ENCODE assay signal across 21 mouse cellular contexts in genomic region chr5:57828437-57828836, GRCm38 (mm10).
DNase-seq lines count a peak whose midpoint lies in the region; ATAC-seq and TF ChIP-seq lines count a peak whose summit lies in the region.
"Had no signal": no experiment of that assay in that cellular context is flagged by ENCODE, and none has a peak within 500 bp of the region (broad histone marks: within the 10 kb centered on the region; RNA-seq: fewer than 3 reads in every experiment).

No protein-coding gene starts in this region.

- TF ChIP-seq EP300 in liver, postnatal 0 days (IDR thresholded peaks at IDR 0.05; ENCODE audit: low read depth): no peak

- no peak overlapping the region for H3K9ac ChIP-seq in liver, embryonic 15.5 days
- no peak overlapping the region for H3K9ac ChIP-seq in liver, embryonic 11.5 days (ENCODE audit: low read depth, low read length)
- no peak overlapping the region for H3K9ac ChIP-seq in liver, embryonic 16.5 days (ENCODE audit: low read depth, low read length)
- H3K9ac ChIP-seq in liver, postnatal 0 days (replicated peaks): no peak overlapping the region
- no peak overlapping the region for H3K9ac ChIP-seq in liver, embryonic 12.5 days

- no peak overlapping the region for H3K27ac ChIP-seq in liver, embryonic 15.5 days (replicated peaks)
- no peak overlapping the region for H3K27ac ChIP-seq in liver, embryonic 11.5 days (ENCODE audit: low read depth, low read length)
- no peak overlapping the region for H3K27ac ChIP-seq in liver, embryonic 16.5 days (ENCODE audit: low read length)
- no peak overlapping the region for H3K27ac ChIP-seq in liver, postnatal 0 days (ENCODE audit: low read depth)
- H3K27ac ChIP-seq in liver, embryonic 12.5 days: no peak overlapping the region

- no peak overlapping the region for H3K4me3 ChIP-seq in liver, embryonic 15.5 days (replicated peaks)
- H3K4me3 ChIP-seq in liver, embryonic 11.5 days (ENCODE audit: low read depth, low read length): no peak overlapping the region
- no peak overlapping the region for H3K4me3 ChIP-seq in liver, embryonic 16.5 days (ENCODE audit: low read depth, low read length)
- no peak overlapping the region for H3K4me3 ChIP-seq in liver, postnatal 0 days (ENCODE audit: low read depth, low read length)
- H3K4me3 ChIP-seq in liver, embryonic 12.5 days: no peak overlapping the region

- no peaks in the 10 kb centered on the region for H3K4me1 ChIP-seq in liver, embryonic 15.5 days (replicated peaks)
- H3K4me1 ChIP-seq in liver, embryonic 11.5 days (replicated peaks; ENCODE audit: control insufficient read depth, insufficient read depth, low read length): no peaks in the 10 kb centered on the region
- H3K4me1 ChIP-seq in liver, embryonic 16.5 days (ENCODE audit: control insufficient read depth, low read depth, low read length): no peaks in the 10 kb centered on the region
- peaks cover 3% of the 10 kb centered on the region; the same call in 1 of the 2 replicates for H3K4me1 ChIP-seq in liver, postnatal 0 days (ENCODE audit: insufficient read depth)
- H3K4me1 ChIP-seq in liver, embryonic 12.5 days: no peaks in the 10 kb centered on the region

- 0 out of 2 replicates have a peak, but pooled peaks have one; percentile 31 for ATAC-seq in liver, embryonic 15.5 days (ENCODE audit: insufficient read depth)
- no peak for ATAC-seq in liver, embryonic 11.5 days (replicated peaks; ENCODE audit: low FRiP score)
- peak; percentile 71 for ATAC-seq in liver, embryonic 16.5 days (ENCODE audit: low read depth)
- ATAC-seq in liver, postnatal 0 days: peak; percentile 55; the same call in 1 of the 2 replicates
- no peak for ATAC-seq in liver, embryonic 12.5 days
- ATAC-seq: activated CD4-positive, CD25-positive, alpha-beta regulatory T cell, adult 4 months; CD4-positive, CD25-positive, alpha-beta regulatory T cell, adult 4 months; Patski had no signal

- no peaks in the 10 kb centered on the region for H3K9me3 ChIP-seq in liver, embryonic 15.5 days (replicated peaks)
- H3K9me3 ChIP-seq in liver, embryonic 11.5 days (ENCODE audit: control insufficient read depth, low read length): no peaks in the 10 kb centered on the region
- H3K9me3 ChIP-seq in liver, embryonic 16.5 days (replicated peaks; ENCODE audit: control insufficient read depth, low read length): no peaks in the 10 kb centered on the region
- H3K9me3 ChIP-seq in liver, postnatal 0 days (ENCODE audit: low read length): no peaks in the 10 kb centered on the region
- H3K9me3 ChIP-seq in liver, embryonic 12.5 days (replicated peaks): no peaks in the 10 kb centered on the region
- H3K9me3 ChIP-seq: G1E had no signal

- WGBS in liver, embryonic 15.5 days (ENCODE audit: insufficient replicate concordance): 59% methylated on average over 3 of the region's 3 CpGs
- 75% methylated on average over 3 of the region's 3 CpGs for WGBS in liver, embryonic 11.5 days
- WGBS in liver, embryonic 16.5 days (ENCODE audit: insufficient replicate concordance): 58% methylated on average over 3 of the region's 3 CpGs
- WGBS in liver, postnatal 0 days (ENCODE audit: insufficient replicate concordance): 57% methylated on average over 3 of the region's 3 CpGs
- 71% methylated on average over 3 of the region's 3 CpGs for whole genome bisulfite sequencing in liver, embryonic 12.5 days (ENCODE audit: insufficient replicate concordance)

- H3K4me2 ChIP-seq in liver, embryonic 15.5 days: no peak overlapping the region
- H3K4me2 ChIP-seq in liver, embryonic 11.5 days: no peak overlapping the region
- no peak overlapping the region for H3K4me2 ChIP-seq in liver, embryonic 16.5 days (ENCODE audit: low read depth, low read length)
- no peak overlapping the region for H3K4me2 ChIP-seq in liver, postnatal 0 days (ENCODE audit: low read depth, low read length)
- H3K4me2 ChIP-seq in liver, embryonic 12.5 days: no peak overlapping the region

- no peak for TF ChIP-seq CTCF in liver, postnatal 0 days (IDR thresholded peaks at IDR 0.05; ENCODE audit: low read depth)

- DNase-seq in liver, embryonic 11.5 days (ENCODE audit: low spot score): no peak
- no peak for DNase-seq in liver
- DNase-seq in liver, postnatal 0 days: no peak
- DNase-seq: adrenal gland, adult 2 months; adrenal gland, adult 8-10 months; adrenal gland, postnatal 10 days; adrenal gland, postnatal 14 days; adrenal gland, postnatal 25 days; adrenal gland, postnatal 36 days; B cell, adult 2 months; cerebellum, adult 11 months; cerebellum, adult 11-12 months; cerebellum, adult 18-20 months had no signal

- H3K36me3 ChIP-seq in liver, embryonic 15.5 days (replicated peaks): no peaks in the 10 kb centered on the region
- H3K36me3 ChIP-seq in liver, embryonic 11.5 days (ENCODE audit: control insufficient read depth, insufficient read depth, low read length): no peaks in the 10 kb centered on the region
- no peaks in the 10 kb centered on the region for H3K36me3 ChIP-seq in liver, embryonic 16.5 days (ENCODE audit: control insufficient read depth, insufficient read depth)
- no peaks in the 10 kb centered on the region for H3K36me3 ChIP-seq in liver, postnatal 0 days (replicated peaks; ENCODE audit: insufficient read depth, low read length)
- no peaks in the 10 kb centered on the region for H3K36me3 ChIP-seq in liver, embryonic 12.5 days
- H3K36me3 ChIP-seq: G1E had no signal

- no peaks in the 10 kb centered on the region for H3K27me3 ChIP-seq in liver, embryonic 15.5 days
- H3K27me3 ChIP-seq in liver, embryonic 11.5 days (replicated peaks; ENCODE audit: control insufficient read depth, insufficient read depth, low read length): no peaks in the 10 kb centered on the region
- H3K27me3 ChIP-seq in liver, embryonic 16.5 days (ENCODE audit: control insufficient read depth, insufficient read depth, low read depth, low read length): no peaks in the 10 kb centered on the region
- H3K27me3 ChIP-seq in liver, postnatal 0 days (ENCODE audit: insufficient read depth, low read length): no peaks in the 10 kb centered on the region
- H3K27me3 ChIP-seq in liver, embryonic 12.5 days (replicated peaks): no peaks in the 10 kb centered on the region
- H3K27me3 ChIP-seq: CH12.LX, Patski had no signal

Comparison
In these comparisons a context has a peak if more than half of its experiments do, and no peak if none do; other contexts are left out.
1. ATAC-seq: peak in liver, embryonic 15.5 days (single experiment), liver, embryonic 16.5 days (single experiment) and liver, postnatal 0 days (single experiment); none in liver, embryonic 11.5 days (single experiment) and liver, embryonic 12.5 days (single experiment).